Comparison of ENCODE assay signal across 8 mouse cellular contexts in genomic region chr11:95336568-95337128, GRCm38 (mm10). TPM values are rescaled to one million over a fixed set of nuclear protein-coding genes. Genes with fewer than 3 reads are reported as not detected.
DNase-seq lines count a peak whose midpoint lies in the region; ATAC-seq and TF ChIP-seq lines count a peak whose summit lies in the region.

Gene Fam117a, plus strand, starts transcription at chr11:95337018.

- WGBS in forebrain, embryonic 15.5 days = under 1% methylated on average over 16 of the region's 27 CpGs
- 1% methylated on average over 27 of the region's 27 CpGs for WGBS in large intestine, adult 2 months
- WGBS in lung, embryonic 14.5 days = 0% methylated on average over 27 of the region's 27 CpGs
- under 1% methylated on average over 27 of the region's 27 CpGs for WGBS in olfactory bulb, adult 2 months
- under 1% methylated on average over 27 of the region's 27 CpGs for WGBS in thymus, adult 2 months

- peak within 1 kb of the TSS; percentile 85 to 88 for H3K4me3 ChIP-seq in MEL (ENCODE audit: control insufficient read depth in 1 of 2, insufficient read depth in 1 of 2, low read depth in 2 of 2, low read length in 2 of 2)
- peak within 1 kb of the TSS; percentile 95 for H3K4me3 ChIP-seq in forebrain, embryonic 15.5 days
- peak within 1 kb of the TSS; percentile 89 for H3K4me3 ChIP-seq in lung, embryonic 14.5 days (ENCODE audit: low read depth, low read length)
- peak within 1 kb of the TSS; percentile 66 for H3K4me3 ChIP-seq in olfactory bulb, adult 2 months (ENCODE audit: insufficient read depth, low read depth, low read length)
- peak within 1 kb of the TSS; percentile 99 for H3K4me3 ChIP-seq in thymus, adult 2 months (ENCODE audit: control insufficient read depth, insufficient read depth, low read length)

- ATAC-seq in forebrain, embryonic 15.5 days (replicated peaks) = peak; percentile 99
- ATAC-seq in lung, embryonic 14.5 days (ENCODE audit: insufficient read depth) = peak; percentile 98

- peaks cover 29 to 56% of the 10 kb centered on the region in 2 experiments for H3K4me1 ChIP-seq in MEL (ENCODE audit: control insufficient read depth in 1 of 2, insufficient read depth in 2 of 2, low read length in 2 of 2)
- H3K4me1 ChIP-seq in forebrain, embryonic 15.5 days = peaks cover 20% of the 10 kb centered on the region
- H3K4me1 ChIP-seq in lung, embryonic 14.5 days (ENCODE audit: insufficient read depth) = peaks cover 13% of the 10 kb centered on the region
- no peaks in the 10 kb centered on the region for H3K4me1 ChIP-seq in olfactory bulb, adult 2 months (ENCODE audit: control insufficient read depth, insufficient read depth, low read length)
- H3K4me1 ChIP-seq in thymus, adult 2 months (replicated peaks; ENCODE audit: control insufficient read depth, insufficient read depth, low read length) = peaks cover 28% of the 10 kb centered on the region

- TF ChIP-seq POLR2A in MEL (IDR thresholded peaks at IDR 0.05; ENCODE audit: control insufficient read depth in 1 of 2, insufficient read depth in 1 of 2, low read depth in 1 of 2, low read length in 2 of 2, poor library complexity in 1 of 2) = peak; percentile 88 to 89
- TF ChIP-seq POLR2A in olfactory bulb, adult 2 months (IDR thresholded peaks at IDR 0.05; ENCODE audit: insufficient read depth, low read depth, low read length) = peak; percentile 37; the same call in 1 of the 2 replicates
- TF ChIP-seq POLR2A in thymus, adult 2 months (IDR thresholded peaks at IDR 0.05; ENCODE audit: control insufficient read depth, extremely low read depth, insufficient read depth, low read length, poor library complexity) = peak; percentile 90

- H3K79me2 ChIP-seq in MEL (ENCODE audit: control insufficient read depth, insufficient read depth, low read length, poor library complexity) = peaks cover 41% of the 10 kb centered on the region

- H3K9ac ChIP-seq in MEL (ENCODE audit: control insufficient read depth, low read depth, low read length, poor library complexity, severe bottlenecking) = peak within 1 kb of the TSS; percentile 86
- peak within 1 kb of the TSS; percentile 58 for H3K9ac ChIP-seq in forebrain, embryonic 15.5 days (replicated peaks)
- H3K9ac ChIP-seq in lung, embryonic 14.5 days = peak within 1 kb of the TSS; percentile 79

- no peak for TF ChIP-seq RAD21 in MEL (IDR thresholded peaks at IDR 0.05; ENCODE audit: low read depth, low read length)

- peak in 1 of 2 experiments; percentile 5; a peak in 1 of 4 replicates for TF ChIP-seq EP300 in MEL (IDR thresholded peaks at IDR 0.05; ENCODE audit: low read depth in 1 of 2, low read length in 2 of 2)

- no peaks in the 10 kb centered on the region for H3K27me3 ChIP-seq in MEL (ENCODE audit: control insufficient read depth in 1 of 2, insufficient read depth in 2 of 2, low read length in 2 of 2)
- peaks cover 13% of the 10 kb centered on the region; the same call in 1 of the 2 replicates for H3K27me3 ChIP-seq in forebrain, embryonic 15.5 days
- H3K27me3 ChIP-seq in lung, embryonic 14.5 days (ENCODE audit: insufficient read depth, low read length) = no peaks in the 10 kb centered on the region
- no peaks in the 10 kb centered on the region for H3K27me3 ChIP-seq in thymus, adult 2 months (ENCODE audit: control insufficient read depth, insufficient read depth, low read length)

- peak within 1 kb of the TSS; percentile 99 for H3K4me2 ChIP-seq in forebrain, embryonic 15.5 days (replicated peaks)
- peak within 1 kb of the TSS; percentile 85 for H3K4me2 ChIP-seq in lung, embryonic 14.5 days

- intact Hi-C loops in heart, postnatal 14 days (cut with DNase I) = loop anchor here (2.0 to 5.0 kb wide), 2 partner anchors 24 to 46 kb away; partner anchors contain the start of gene Slc35b1

- peak within 1 kb of the TSS; percentile 92 for H3K27ac ChIP-seq in MEL (ENCODE audit: control insufficient read depth, low read depth, low read length)
- H3K27ac ChIP-seq in forebrain, embryonic 15.5 days (replicated peaks) = no peak within 1 kb of the TSS
- peak within 1 kb of the TSS; percentile 76 for H3K27ac ChIP-seq in lung, embryonic 14.5 days (ENCODE audit: low read depth)
- no peak within 1 kb of the TSS for H3K27ac ChIP-seq in olfactory bulb, adult 2 months (ENCODE audit: insufficient read depth, low read depth, low read length)
- peak within 1 kb of the TSS; percentile 77 for H3K27ac ChIP-seq in thymus, adult 2 months (ENCODE audit: control insufficient read depth, insufficient read depth, low read length)

- 0 out of 6 replicates have a peak, but pooled peaks of 1 of the 3 experiments have one; percentile 8 for TF ChIP-seq CTCF in MEL (IDR thresholded peaks at IDR 0.05 in 2 of 3, conservative IDR thresholded peaks at IDR 0.05 in 1 of 3; ENCODE audit: control insufficient read depth in 1 of 3, insufficient read depth in 1 of 3, low read depth in 2 of 3, low read length in 3 of 3, poor library complexity in 1 of 3, severe bottlenecking in 1 of 3)
- peak; percentile 23; the same call in 1 of the 2 replicates for TF ChIP-seq CTCF in lung, embryonic 14.5 days (IDR thresholded peaks at IDR 0.05; ENCODE audit: low read depth)
- TF ChIP-seq CTCF in olfactory bulb, adult 2 months (IDR thresholded peaks at IDR 0.05; ENCODE audit: insufficient read depth, low read depth, low read length) = no peak
- TF ChIP-seq CTCF in thymus, adult 2 months (IDR thresholded peaks at IDR 0.05; ENCODE audit: borderline replicate concordance, control insufficient read depth, extremely low read depth, insufficient read depth, low read length, poor library complexity) = no peak

- no peaks in the 10 kb centered on the region for H3K9me3 ChIP-seq in MEL (replicated peaks; ENCODE audit: insufficient read depth, low read length)
- no peaks in the 10 kb centered on the region for H3K9me3 ChIP-seq in forebrain, embryonic 15.5 days
- H3K9me3 ChIP-seq in lung, embryonic 14.5 days (ENCODE audit: low read depth, low read length) = no peaks in the 10 kb centered on the region

- DNase-seq in MEL (ENCODE audit: low read depth, low spot score) = peak; percentile 99
- peak; percentile 32 for DNase-seq in cerebellum, adult 11-12 months
- peak; percentile 83 to 84 for DNase-seq in heart, postnatal 14 days
- peak; percentile 73 for DNase-seq in large intestine, adult 2 months (ENCODE audit: low read depth, low spot score)
- DNase-seq in lung, embryonic 14.5 days = peak; percentile 95
- DNase-seq in thymus, adult 2 months = peak; percentile 91

- peaks cover 8 to 61% of the 10 kb centered on the region in 2 experiments for H3K36me3 ChIP-seq in MEL (ENCODE audit: control insufficient read depth in 1 of 2, insufficient read depth in 2 of 2, low read length in 2 of 2)
- H3K36me3 ChIP-seq in forebrain, embryonic 15.5 days = no peaks in the 10 kb centered on the region
- H3K36me3 ChIP-seq in lung, embryonic 14.5 days (ENCODE audit: insufficient read depth) = no peaks in the 10 kb centered on the region
- H3K36me3 ChIP-seq in thymus, adult 2 months (ENCODE audit: control insufficient read depth, insufficient read depth, low read length) = no peaks in the 10 kb centered on the region

TF ChIP-seq in MEL, 35 proteins besides CTCF, POLR2A, EP300 and RAD21:
- no peak for TF ChIP-seq KAT2A (conservative IDR thresholded peaks at IDR 0.05; ENCODE audit: low read depth, low read length)
- TF ChIP-seq TAL1 (IDR thresholded peaks at IDR 0.05; ENCODE audit: low read length) = no peak
- no peak for TF ChIP-seq POLR2AphosphoS5 (IDR thresholded peaks at IDR 0.05; ENCODE audit: borderline replicate concordance, low read depth, low read length)
- peak; percentile 79 for TF ChIP-seq MAX (IDR thresholded peaks at IDR 0.05; ENCODE audit: low read length)
- peak; percentile 100 for TF ChIP-seq ZNF384 (IDR thresholded peaks at IDR 0.05; ENCODE audit: low read depth, low read length)
- peak; percentile 98 for TF ChIP-seq ZMIZ1 (IDR thresholded peaks at IDR 0.05; ENCODE audit: low read depth, low read length)
- peak; percentile 69; the same call in 1 of the 2 replicates for TF ChIP-seq POLR2AphosphoS2 (IDR thresholded peaks at IDR 0.05; ENCODE audit: low read length)
- TF ChIP-seq MYB (IDR thresholded peaks at IDR 0.05; ENCODE audit: low read depth, low read length) = no peak
- TF ChIP-seq TCF12 (IDR thresholded peaks at IDR 0.05; ENCODE audit: low read depth, low read length) = peak; percentile 38
- TF ChIP-seq ETS1 (IDR thresholded peaks at IDR 0.05; ENCODE audit: low read depth, low read length) = 0 out of 2 replicates have a peak, but pooled peaks have one; percentile 5
- peak; percentile 89 for TF ChIP-seq USF1 (IDR thresholded peaks at IDR 0.05; ENCODE audit: low read depth, low read length)
- TF ChIP-seq MXI1 (IDR thresholded peaks at IDR 0.05; ENCODE audit: low read depth, low read length) = peak; percentile 89
- TF ChIP-seq GATA1 (IDR thresholded peaks at IDR 0.05; ENCODE audit: low read depth, low read length) = no peak
- no peak for TF ChIP-seq ZC3H11A (IDR thresholded peaks at IDR 0.05; ENCODE audit: low read depth, low read length)
- peak; percentile 84 for TF ChIP-seq CHD2 (IDR thresholded peaks at IDR 0.05; ENCODE audit: low read length)
- no peak for TF ChIP-seq SMC3 (IDR thresholded peaks at IDR 0.05; ENCODE audit: low read depth, low read length)
- TF ChIP-seq USF2 (IDR thresholded peaks at IDR 0.05; ENCODE audit: borderline replicate concordance in 1 of 2, insufficient read depth in 1 of 2, low read depth in 1 of 2, low read length in 2 of 2) = 0 out of 4 replicates have a peak, but pooled peaks of 1 of the 2 experiments have one; percentile 52
- peak; percentile 63; the same call in 1 of the 2 replicates for TF ChIP-seq HCFC1 (IDR thresholded peaks at IDR 0.05; ENCODE audit: low read depth, low read length)
- TF ChIP-seq MAZ (IDR thresholded peaks at IDR 0.05; ENCODE audit: low read depth, low read length) = peak; percentile 93
- peak; percentile 97 for TF ChIP-seq TBP (IDR thresholded peaks at IDR 0.05; ENCODE audit: low read depth, low read length)
- TF ChIP-seq BHLHE40 (IDR thresholded peaks at IDR 0.05; ENCODE audit: borderline replicate concordance, low read depth, low read length) = no peak
- peak; percentile 90 for TF ChIP-seq NELFE (IDR thresholded peaks at IDR 0.05; ENCODE audit: low read depth, low read length)

RNA-seq across cellular contexts. Expression of gene Fam117a, which starts in this region (rescaled TPM):
- total RNA-seq in MEL (2012; rRNA removed) = 37.1 and 49.9 TPM in 2 replicates
- 100 to 1,000 TPM in 1 of 2 experiments, not detected in 1; 116 TPM for polyA plus RNA-seq in MEL (2012; ENCODE audit: insufficient read depth in 1 of 2, insufficient read length in 2 of 2, low read depth in 1 of 2, low replicate concordance in 2 of 2, missing spikeins in 1 of 2)
- polyA plus RNA-seq in forebrain, embryonic 15.5 days (2015; fragmentation: Nextera tagmentation; extraction: Ambion mirVana) = 3.0 and 3.5 TPM in 2 replicates
- 10 to 100 TPM; 11.3 to 14.0 TPM for total RNA-seq in heart, postnatal 14 days (2021)
- 12.9 and 16.7 TPM in 2 replicates for polyA plus RNA-seq in large intestine, adult 2 months (2012; rRNA removed)
- 12.9 and 14.6 TPM in 2 replicates for polyA plus RNA-seq in lung, embryonic 14.5 days (2014; fragmentation: Nextera tagmentation; extraction: Ambion mirVana)
- not detected in 2 replicates for polyA plus RNA-seq in olfactory bulb, adult 2 months (2012; ENCODE audit: insufficient read depth, insufficient read length, low replicate concordance, missing spikeins)
- 204 and 224 TPM in 2 replicates for polyA plus RNA-seq in thymus, adult 2 months (2012; rRNA removed)

Comparison
In these comparisons a context has a peak if more than half of its experiments do, and no peak if none do; other contexts are left out.
1. DNase-seq: peak in every context shown above with its lines; median percentile 99 in MEL; 95 in lung, embryonic 14.5 days; 91 in thymus, adult 2 months; 84 in heart, postnatal 14 days; 73 in large intestine, adult 2 months; 32 in cerebellum, adult 11-12 months.
2. H3K27ac ChIP-seq: peak in MEL (single experiment), lung, embryonic 14.5 days (single experiment) and thymus, adult 2 months (single experiment); none in forebrain, embryonic 15.5 days (single experiment) and olfactory bulb, adult 2 months (single experiment).
3. POLR2A ChIP-seq: peak in every context shown above with its lines; median percentile 90 in thymus, adult 2 months; 88 in MEL; 37 in olfactory bulb, adult 2 months.
4. Peak in every context shown above with its lines, with median percentiles within 50 percentile points of each other: H3K4me3 ChIP-seq and H3K9ac ChIP-seq.